Mouse (Mus musculus): Measurements from ENCODE around the gene Ly6g5b.
"Not testable (repeated sequence)": the region's sequence is repeated elsewhere in the genome, so short reads cannot be mapped to it uniquely, and the experiment has no call there.

The Ly6g5b gene

GRCm38 (mm10) chr17:35141971-35142370, 26.7 kb upstream of the Ly6g5b start:
- in situ Hi-C loops (cut with MboI; ENCODE audit: unreplicated experiment in 2 of 2), result loop anchor here in 1 of 2 experiments (25.0 kb wide), 1 partner anchor 370 kb away; the partner anchor contains the start of genes Cchcr1, Pou5f1 and Tcf19

DNA sequence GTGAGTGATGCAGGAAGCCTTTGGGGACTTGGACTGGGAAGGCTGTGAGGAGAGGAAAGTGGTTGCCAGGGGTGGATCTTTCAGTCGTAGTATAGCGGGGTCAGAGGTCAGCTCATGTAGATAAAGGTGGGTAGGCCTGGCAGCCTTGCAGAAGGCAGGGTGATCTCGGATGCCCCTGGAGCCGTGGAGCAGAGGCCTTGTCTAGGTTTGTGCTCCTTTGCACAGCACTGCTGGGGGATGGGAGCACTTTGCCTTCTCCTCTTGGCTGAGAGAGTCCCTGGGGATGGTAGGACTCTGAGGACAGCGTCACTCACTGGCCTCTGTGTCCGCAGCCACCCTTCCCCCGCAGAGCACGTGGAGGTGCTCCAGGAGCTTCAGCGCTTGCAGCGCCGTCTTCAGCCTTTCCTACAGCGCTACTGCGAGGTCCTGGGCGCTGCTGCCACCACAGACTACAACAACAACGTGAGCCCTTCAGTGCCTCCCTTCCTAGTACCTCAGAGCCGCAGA, 25.3 kb upstream of the Ly6g5b start:
- in situ Hi-C loops (cut with MboI; ENCODE audit: unreplicated experiment in 2 of 2), result loop anchor here in 1 of 2 experiments (25.0 kb wide), 1 partner anchor 372 kb away; the partner anchor contains the start of genes Cchcr1, Pou5f1 and Tcf19

DNA sequence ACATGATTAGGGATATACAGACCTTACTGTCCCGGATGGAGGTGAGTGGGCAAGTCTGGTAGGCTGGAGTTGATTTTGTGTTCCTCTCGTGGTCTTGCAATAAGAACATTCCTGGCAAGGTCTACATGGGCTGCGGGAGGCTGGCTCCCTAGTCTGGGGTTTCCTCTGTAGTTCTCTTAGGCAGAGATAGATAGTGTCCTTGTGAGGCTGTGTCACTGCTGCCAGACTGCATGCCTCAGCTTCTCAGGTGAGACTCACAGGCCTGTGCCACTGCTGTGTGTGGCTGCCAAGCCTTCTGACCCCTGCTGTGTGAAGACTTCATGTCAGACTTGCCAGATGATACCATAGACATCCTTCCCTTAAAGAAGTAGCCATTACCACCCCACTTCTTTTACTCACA, 24.0 kb upstream of the Ly6g5b start:
- in situ Hi-C loops (cut with MboI; ENCODE audit: unreplicated experiment in 2 of 2), result loop anchor here in 1 of 2 experiments (25.0 kb wide), 1 partner anchor 373 kb away; the partner anchor contains the start of genes Cchcr1, Pou5f1 and Tcf19

DNA sequence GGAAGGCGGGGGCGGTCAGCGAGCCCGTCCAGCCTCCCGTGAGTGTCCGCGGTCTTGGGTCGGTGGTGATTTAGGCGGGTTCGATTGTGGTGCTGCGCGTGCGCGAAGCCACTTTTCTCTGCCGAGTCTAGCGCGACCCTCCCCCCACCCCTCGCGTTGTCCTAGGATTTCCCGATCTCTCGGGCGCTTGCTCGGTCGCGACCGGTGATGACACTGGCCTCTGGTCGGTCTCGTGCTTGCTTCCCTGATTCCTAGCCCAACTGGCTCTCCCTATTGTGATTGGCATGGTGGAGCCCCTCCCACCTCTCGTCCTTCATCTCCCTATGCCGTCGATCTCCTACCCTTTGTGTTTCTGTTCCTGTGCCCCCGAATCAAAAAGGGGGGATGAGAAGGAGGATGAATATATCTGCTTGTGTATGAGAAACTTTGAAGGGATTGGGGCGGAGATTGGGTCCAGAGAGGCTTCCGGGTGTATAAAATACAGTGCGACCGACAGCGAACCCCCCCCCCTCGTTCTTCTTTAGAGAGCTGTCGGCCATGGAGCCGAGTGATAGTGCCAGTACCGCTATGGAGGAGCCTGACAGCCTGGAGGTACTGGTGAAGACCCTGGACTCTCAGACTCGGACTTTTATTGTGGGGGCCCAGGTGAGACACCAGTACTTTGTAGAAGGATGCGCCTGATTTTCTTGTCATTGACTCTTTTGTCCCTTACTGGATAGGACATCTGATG, 20.5 kb upstream of the Ly6g5b start:
- in situ Hi-C loops (cut with MboI; ENCODE audit: unreplicated experiment in 2 of 2), result loop anchor here in 1 of 2 experiments (25.0 kb wide), 1 partner anchor 377 kb away; the partner anchor contains the start of genes Cchcr1, Pou5f1 and Tcf19

DNA sequence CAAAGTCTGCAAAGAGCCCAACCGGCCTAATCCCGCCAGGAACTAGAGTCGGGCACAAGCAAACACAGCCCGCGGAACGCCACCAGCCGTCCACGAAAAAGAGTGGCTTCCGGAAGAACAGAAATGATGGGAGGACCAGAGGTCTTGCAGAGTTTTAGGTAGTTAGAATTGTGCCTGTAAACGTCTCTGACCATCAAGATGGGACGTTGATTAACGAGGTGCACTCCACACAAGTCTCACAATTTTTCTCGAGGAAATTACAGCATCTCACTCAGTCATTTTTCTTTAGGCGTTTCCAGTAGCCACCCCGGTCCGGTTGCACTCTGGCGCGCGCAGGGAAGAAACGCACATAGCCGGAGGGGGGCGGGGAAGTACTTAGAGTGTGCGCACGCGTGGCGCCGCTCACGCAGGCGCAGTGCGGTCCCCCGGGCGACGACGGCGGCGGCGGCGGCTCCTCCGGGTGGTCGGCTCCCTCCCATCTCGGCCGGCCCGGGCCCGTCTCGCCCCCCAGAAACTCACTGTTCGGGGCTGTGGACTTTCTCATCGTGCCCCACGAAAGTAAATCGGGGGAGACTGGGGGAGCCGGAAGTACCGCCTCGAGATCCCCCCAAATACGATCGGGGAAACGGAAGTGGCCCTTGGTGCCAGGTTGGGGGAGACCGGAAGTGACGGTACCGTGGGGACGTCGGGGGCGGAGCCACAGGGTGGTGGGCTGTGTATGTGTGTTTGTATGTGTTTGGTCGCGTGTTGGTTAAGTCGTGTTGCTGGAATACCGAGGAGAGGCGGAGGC, 19.8 kb upstream of the Ly6g5b start, which contains the start of gene Bag6:
Gene Bag6, plus strand, starts transcription at position 378 of the 790 bp plus-strand sequence.
- in situ Hi-C loops (cut with MboI; ENCODE audit: unreplicated experiment in 2 of 2), result loop anchor here in 1 of 2 experiments (25.0 kb wide), 1 partner anchor 377 kb away; the partner anchor contains the start of genes Cchcr1, Pou5f1 and Tcf19

GRCm38 (mm10) chr17:35133517-35133916, 18.3 kb upstream of the Ly6g5b start:
- in situ Hi-C loops (cut with MboI; ENCODE audit: unreplicated experiment in 2 of 2), result loop anchor here in 1 of 2 experiments (25.0 kb wide), 1 partner anchor 379 kb away; the partner anchor contains the start of genes Cchcr1, Pou5f1 and Tcf19

GRCm38 (mm10) chr17:35132174-35132560, 16.9 kb upstream of the Ly6g5b start:
- in situ Hi-C loops (cut with MboI; ENCODE audit: unreplicated experiment in 2 of 2), result loop anchor here in 1 of 2 experiments (25.0 kb wide), 1 partner anchor 380 kb away; the partner anchor contains the start of genes Cchcr1, Pou5f1 and Tcf19

- in situ Hi-C loops (cut with MboI; ENCODE audit: unreplicated experiment in 2 of 2), result loop anchor here in 1 of 2 experiments (25.0 kb wide), 1 partner anchor 381 kb away; the partner anchor contains the start of genes Cchcr1, Pou5f1 and Tcf19
Observed at GRCm38 (mm10) chr17:35131500-35132173, 16.4 kb upstream of the Ly6g5b start, which contains the start of gene Apom. Gene Apom, minus strand, starts transcription at chr17:35132050.

DNA sequence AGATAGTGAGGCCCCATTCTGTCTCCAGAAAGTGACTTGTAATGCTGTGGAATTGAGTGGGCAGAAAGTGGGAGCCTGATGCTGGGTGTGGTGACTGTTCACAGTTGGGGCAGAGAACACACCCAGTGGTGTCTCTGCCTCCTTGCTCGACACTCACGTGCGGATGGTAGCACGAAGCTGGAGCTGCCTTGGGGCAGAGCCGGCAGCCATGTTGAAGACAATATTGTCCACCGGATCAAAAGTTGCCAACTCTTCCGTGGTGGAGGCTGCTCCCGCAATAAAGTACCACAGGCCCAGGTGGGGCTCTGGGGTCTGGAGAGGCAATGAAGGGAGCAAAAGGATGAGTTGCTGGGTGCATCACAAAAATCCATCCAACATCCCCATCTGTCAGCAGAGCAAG, 15.8 kb upstream of the Ly6g5b start:
- in situ Hi-C loops (cut with MboI; ENCODE audit: unreplicated experiment in 2 of 2), result loop anchor here in 1 of 2 experiments (25.0 kb wide), 1 partner anchor 381 kb away; the partner anchor contains the start of genes Cchcr1, Pou5f1 and Tcf19

GRCm38 (mm10) chr17:35128996-35129395, 13.8 kb upstream of the Ly6g5b start:
- in situ Hi-C loops (cut with MboI; ENCODE audit: unreplicated experiment in 2 of 2), result loop anchor here in 1 of 2 experiments (5.0 to 25.0 kb wide), 2 partner anchors 103 to 383 kb away; partner anchors contain the start of genes Atp6v1g2, Cchcr1, Pou5f1 and Tcf19

DNA sequence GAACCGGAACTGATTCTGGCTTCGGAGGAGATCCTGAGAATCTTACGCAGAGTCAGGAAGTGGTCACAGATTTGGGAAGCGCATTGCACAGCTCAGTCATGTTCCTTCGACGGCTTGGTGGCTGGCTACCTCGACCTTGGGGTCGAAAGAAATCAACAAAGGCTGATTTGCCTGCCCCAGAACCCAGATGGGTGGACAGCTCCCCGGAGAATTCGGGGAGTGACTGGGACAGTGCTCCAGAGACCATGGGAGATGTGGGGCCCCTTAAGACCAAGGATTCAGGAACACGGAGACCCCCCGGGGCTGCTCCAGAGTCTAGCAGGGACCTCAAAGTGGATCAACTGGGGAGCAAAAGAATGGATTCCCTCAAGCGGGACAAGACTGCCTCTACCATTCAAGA, 11.8 kb upstream of the Ly6g5b start:
- in situ Hi-C loops (cut with MboI; ENCODE audit: unreplicated experiment in 2 of 2), result loop anchor here in 1 of 2 experiments (5.0 to 25.0 kb wide), 2 partner anchors 105 to 385 kb away; partner anchors contain the start of genes Atp6v1g2, Cchcr1, Pou5f1 and Tcf19

GRCm38 (mm10) chr17:35126206-35126611, 11.0 kb upstream of the Ly6g5b start, which contains the start of gene D17H6S53E:
Gene D17H6S53E, plus strand, starts transcription at chr17:35126373.
- in situ Hi-C loops (cut with MboI; ENCODE audit: unreplicated experiment in 2 of 2), result loop anchor here in 1 of 2 experiments (5.0 to 25.0 kb wide), 2 partner anchors 106 to 386 kb away; partner anchors contain the start of genes Atp6v1g2, Cchcr1, Pou5f1 and Tcf19

DNA sequence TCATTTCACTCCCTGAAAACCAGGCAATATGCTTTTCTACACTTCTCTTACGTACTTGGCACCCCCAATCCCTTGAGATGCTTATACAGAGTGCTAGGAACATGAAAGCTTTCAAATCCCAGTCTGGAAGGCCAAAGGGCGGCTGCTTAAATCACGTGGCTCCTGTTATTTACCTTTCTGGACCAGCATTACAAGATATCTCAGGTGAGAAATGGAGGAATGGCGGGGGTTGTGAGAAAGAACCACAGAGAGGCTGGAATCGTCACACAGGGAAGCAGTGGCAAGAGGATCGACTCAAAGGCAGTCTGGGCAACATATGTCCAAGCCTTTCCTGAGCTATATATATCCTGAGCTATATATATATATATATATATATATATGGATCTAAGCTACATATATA, 10.3 kb upstream of the Ly6g5b start:
- in situ Hi-C loops (cut with MboI; ENCODE audit: unreplicated experiment in 2 of 2), result loop anchor here in 1 of 2 experiments (5.0 to 25.0 kb wide), 2 partner anchors 107 to 387 kb away; partner anchors contain the start of genes Atp6v1g2, Cchcr1, Pou5f1 and Tcf19

DNA sequence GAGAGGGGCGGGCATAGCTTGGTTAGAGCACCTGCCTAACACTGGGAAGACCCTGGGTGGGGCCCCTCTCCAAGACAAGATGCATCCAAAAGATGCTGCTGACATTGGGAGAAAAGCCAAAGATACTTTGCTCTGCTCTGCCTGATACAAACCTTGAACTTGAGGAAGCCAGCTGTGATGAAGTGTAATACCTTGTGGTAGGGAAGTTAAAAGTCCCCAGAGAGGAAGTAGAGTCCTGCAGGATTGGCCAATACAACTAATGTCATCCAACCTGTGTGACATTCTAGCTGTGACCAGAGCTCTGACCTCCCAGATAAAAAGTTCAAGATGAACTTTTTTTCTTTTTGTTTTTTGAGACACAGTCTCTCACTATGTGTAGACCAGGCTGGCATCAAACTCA, 9.9 kb upstream of the Ly6g5b start:
- in situ Hi-C loops (cut with MboI; ENCODE audit: unreplicated experiment in 2 of 2), result loop anchor here in 1 of 2 experiments (5.0 to 25.0 kb wide), 2 partner anchors 107 to 387 kb away; partner anchors contain the start of genes Atp6v1g2, Cchcr1, Pou5f1 and Tcf19

DNA sequence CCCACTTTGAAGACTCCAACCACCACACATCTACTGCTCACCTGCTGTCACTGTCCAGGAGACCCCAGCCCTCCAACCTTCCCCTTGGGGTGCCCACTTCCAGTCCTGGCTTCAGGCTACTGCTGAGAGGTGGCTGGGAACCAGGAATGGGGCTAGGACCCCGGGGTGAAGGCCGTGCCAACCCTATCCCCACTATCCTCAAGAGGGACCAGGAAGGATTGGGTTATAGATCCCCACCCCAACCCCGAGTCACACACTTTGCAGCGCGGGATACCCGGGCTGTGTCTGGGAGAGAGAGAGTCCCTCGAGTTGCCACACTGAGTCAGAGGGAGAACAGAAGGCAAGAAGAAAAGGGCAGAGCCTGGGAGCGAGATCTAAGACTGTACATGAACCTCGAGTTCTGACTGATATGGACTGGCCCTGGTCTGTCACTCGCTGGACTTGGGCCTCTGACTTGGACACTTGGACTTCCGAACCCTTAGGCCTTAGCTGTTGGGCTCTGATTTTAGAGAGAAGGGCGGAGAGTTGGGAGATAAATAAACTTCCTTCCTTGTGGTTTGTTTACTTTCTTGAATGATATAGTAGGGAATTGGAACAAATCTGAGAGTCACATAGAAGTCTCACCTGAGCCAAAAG, 9.2 kb upstream of the Ly6g5b start:
- in situ Hi-C loops (cut with MboI; ENCODE audit: unreplicated experiment in 2 of 2), result not testable (repeated sequence)

- in situ Hi-C loops (cut with MboI; ENCODE audit: unreplicated experiment in 2 of 2), result not testable (repeated sequence)
Observed at GRCm38 (mm10) chr17:35123287-35123686, 8.1 kb upstream of the Ly6g5b start.

DNA sequence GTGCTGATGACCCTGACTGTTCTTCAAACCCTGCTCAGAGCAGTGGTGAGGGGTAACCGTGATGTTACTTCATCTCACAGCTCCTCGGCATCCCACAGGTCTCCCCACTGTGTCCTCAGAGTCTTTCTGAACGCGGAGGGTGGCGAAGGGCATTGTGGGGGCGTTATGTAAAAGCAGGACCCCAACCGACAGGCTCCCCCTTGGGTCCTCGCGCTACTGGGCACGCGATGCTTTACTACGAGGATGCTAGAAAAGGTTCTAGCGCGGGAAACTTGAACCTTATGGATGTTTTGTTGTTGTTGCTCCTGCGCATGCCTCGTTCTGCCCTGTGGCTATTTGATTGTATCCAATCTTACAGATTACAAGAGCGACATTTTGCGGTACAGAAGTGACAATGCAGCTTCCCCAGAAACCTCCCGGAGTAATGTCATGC, 6.7 kb upstream of the Ly6g5b start, which contains the start of gene Csnk2b:
Gene Csnk2b, minus strand, starts transcription at position 183 of the 433 bp plus-strand sequence.
- in situ Hi-C loops (cut with MboI; ENCODE audit: unreplicated experiment in 2 of 2), result no loop called here

GRCm38 (mm10) chr17:35121143-35121799, 6.0 kb upstream of the Ly6g5b start, which contains the start of gene Gpank1:
Gene Gpank1, plus strand, starts transcription at chr17:35121455.
- in situ Hi-C loops (cut with MboI; ENCODE audit: unreplicated experiment in 2 of 2), result no loop called here
